Mouse (Mus musculus) mesoderm, embryonic 11.5 days (tissue): ENCODE data around the gene Nt5c2.
"Not testable (repeated sequence)": the region's sequence is repeated elsewhere in the genome, so short reads cannot be mapped to it uniquely, and the experiment has no call there.

Experiments used
- DNase-seq: peaks from one replicate; pipeline ENCODE4 v3.0.0-alpha.2; 2012; ENCODE audit warnings: low read depth, low spot score

The Nt5c2 gene

GRCm38 (mm10) chr19:46988231-46989087 is 26.5 kb downstream of the Nt5c2 start:
- no peak for DNase-seq

GRCm38 (mm10) chr19:46987646-46988045 is 27.3 kb downstream of the Nt5c2 start:
- DNase-seq = no peak

- no peak for DNase-seq
Observed at GRCm38 (mm10) chr19:46984726-46985622, 30.0 kb downstream of the Nt5c2 start.

- DNase-seq = no peak
Observed at GRCm38 (mm10) chr19:46983966-46984380, 31.0 kb downstream of the Nt5c2 start.

- DNase-seq = peak; percentile 34
Observed at GRCm38 (mm10) chr19:46983352-46983965, 31.5 kb downstream of the Nt5c2 start.

- no peak for DNase-seq
Observed at GRCm38 (mm10) chr19:46981462-46981861, 33.5 kb downstream of the Nt5c2 start.

DNA sequence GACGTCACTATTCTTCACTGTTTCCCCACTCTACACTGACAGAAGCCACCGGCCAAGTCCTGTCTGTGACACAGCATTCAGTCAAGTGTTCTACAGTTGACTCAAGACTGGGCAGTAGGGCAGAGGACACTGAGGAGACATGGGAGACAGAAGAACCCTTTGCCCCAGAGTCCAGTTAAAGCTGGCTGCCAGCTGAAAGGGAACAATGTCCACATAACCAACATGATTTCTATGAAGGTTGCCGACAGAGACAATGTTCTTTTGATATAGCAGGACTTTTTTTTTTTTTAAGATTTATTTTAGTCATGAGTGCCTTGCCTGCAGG is 35.2 kb downstream of the Nt5c2 start:
- no peak for DNase-seq

DNA sequence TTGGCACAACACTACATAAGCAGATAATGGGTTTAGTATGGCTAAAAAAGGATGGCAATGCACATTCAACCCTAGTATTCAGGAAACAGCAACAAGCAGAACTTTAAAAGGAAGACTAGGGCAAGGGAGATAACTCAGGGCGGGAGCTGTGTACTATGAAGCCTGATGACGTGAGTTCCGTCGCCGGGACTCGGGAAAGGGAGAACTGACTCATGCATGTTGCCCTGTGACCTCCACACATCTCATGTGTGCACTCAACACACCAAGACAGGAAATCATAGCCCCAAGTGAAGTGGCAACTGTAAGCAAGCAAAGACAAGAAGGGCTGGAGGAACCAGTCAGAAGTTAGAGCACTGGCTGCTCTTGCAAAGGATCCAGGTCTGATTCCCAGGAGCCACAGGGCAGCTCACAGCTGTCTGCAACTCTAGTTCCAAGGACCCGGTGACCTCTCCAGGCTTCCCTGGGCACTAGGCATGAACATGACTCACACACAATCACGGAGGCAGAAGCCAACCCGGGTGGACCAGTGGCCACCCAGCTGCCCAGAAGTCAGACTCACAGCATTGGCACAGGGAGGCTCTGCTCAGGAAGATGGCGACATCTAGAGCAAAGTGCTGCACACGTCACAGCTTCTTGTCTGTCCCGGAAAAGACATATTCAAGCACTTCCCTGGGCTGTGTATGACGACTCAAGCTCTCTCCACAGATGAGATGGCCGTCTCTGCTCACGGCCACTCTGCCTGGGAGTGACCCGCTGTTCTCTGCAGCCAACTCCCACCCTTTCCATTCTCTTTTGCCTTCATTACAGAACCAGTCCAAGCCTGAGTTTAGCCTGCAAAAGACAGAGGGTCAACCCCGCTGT is 35.8 kb downstream of the Nt5c2 start:
- no peak for DNase-seq

DNA sequence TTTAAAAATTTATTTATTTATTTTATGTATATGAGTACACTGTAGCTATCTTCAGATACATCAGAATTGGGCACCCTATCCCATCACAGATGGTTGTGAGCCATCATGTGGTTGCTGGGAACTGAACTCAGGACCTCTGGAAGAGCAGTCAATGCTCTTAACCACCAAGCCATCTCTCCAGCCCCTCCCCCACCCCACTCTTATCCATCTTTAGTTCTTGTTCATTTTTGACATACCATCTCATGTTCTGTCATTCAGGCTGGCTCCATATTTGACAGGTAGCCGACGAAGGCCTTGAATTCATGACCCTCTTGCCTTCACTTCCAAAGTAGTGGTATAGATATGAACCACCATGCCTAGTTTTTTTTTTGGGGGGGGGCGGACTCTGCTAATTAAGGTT is 36.9 kb downstream of the Nt5c2 start:
- not testable (repeated sequence) for DNase-seq

GRCm38 (mm10) chr19:46977460-46977859 is 37.5 kb downstream of the Nt5c2 start:
- DNase-seq = no peak

DNA sequence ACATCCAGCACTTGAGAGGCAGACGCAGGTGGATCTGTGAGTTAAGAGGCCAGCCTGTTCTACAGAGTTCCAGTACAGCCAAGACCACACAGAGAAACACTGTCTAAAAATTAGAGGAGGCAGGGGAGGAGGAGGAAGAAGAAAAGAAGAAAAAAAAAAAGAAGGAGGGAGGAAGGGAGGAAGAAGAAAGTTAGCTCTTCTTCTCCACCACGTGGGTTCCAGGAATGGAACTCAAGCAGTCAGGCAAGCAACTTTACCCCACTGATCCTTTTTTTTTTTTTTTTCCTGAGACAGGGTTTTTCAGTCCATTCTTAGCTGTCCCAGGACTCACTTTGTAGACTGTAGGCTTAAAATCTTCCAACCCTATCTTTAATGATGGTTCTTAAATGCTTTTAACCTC is 38.2 kb downstream of the Nt5c2 start:
- DNase-seq = no peak

- no peak for DNase-seq
Observed at GRCm38 (mm10) chr19:46975997-46976396, 39.0 kb downstream of the Nt5c2 start.

GRCm38 (mm10) chr19:46975565-46975964 is 39.4 kb downstream of the Nt5c2 start:
- DNase-seq = no peak

- DNase-seq = no peak
Observed at GRCm38 (mm10) chr19:46972159-46972558, 42.8 kb downstream of the Nt5c2 start.

GRCm38 (mm10) chr19:46971712-46972111 is 43.2 kb downstream of the Nt5c2 start:
- DNase-seq = no peak

DNA sequence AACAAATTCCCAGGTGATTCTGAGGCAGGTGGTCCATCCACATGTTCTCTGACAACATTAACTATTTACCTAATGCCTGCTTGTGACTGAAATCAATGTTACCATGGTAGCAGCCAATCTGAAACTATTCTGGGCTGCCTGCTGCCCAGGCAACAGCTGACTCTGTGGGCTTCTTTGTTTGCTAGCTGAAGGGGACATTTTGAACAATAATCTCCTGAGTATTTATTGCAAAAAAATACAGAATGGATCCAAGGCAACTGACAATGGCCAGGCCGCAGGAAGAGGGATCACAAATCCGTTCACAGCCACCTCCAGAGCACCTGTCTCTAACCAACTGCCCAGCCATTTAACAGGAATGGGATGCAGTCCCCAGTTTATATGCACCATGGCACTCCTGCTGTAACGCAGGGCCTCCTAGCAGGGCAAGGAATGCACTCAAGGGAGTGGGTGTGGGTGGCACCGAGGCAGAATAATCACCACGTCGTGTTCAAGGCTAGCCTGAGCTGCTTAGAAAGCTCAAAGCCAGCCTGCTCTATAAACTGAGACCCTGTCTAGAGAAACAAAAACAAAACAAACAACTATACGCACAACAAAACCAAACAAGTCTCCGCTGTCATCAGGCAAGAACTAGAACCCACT is 43.8 kb downstream of the Nt5c2 start:
- no peak for DNase-seq

DNA sequence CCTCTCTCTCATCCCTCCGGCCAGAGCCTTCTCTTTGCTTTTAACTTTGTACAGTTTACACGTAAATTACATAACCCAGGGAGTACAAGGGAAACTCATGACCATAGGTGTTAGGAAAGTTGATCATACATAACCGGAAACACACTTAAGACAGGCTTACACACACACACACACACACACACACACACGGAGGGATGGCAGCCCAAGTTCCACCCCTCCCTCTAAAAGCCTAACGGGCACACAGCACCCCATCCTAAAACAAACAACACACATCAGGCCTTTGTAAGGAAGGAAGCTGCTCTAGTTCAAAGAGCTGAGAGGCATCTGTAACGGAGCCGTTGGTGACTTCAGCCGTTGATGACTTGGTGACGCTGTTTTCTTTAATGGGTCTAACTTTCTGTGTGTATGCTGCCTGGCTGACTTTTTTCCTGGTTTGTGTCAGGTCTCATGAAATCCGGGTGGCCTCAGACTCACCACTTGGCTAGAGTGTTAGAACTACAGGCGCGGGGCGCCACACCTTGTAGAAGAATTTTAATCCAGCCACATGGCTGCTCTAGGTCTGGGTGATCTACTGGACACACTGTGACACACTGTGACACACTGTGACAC is 44.7 kb downstream of the Nt5c2 start:
- DNase-seq = no peak

DNA sequence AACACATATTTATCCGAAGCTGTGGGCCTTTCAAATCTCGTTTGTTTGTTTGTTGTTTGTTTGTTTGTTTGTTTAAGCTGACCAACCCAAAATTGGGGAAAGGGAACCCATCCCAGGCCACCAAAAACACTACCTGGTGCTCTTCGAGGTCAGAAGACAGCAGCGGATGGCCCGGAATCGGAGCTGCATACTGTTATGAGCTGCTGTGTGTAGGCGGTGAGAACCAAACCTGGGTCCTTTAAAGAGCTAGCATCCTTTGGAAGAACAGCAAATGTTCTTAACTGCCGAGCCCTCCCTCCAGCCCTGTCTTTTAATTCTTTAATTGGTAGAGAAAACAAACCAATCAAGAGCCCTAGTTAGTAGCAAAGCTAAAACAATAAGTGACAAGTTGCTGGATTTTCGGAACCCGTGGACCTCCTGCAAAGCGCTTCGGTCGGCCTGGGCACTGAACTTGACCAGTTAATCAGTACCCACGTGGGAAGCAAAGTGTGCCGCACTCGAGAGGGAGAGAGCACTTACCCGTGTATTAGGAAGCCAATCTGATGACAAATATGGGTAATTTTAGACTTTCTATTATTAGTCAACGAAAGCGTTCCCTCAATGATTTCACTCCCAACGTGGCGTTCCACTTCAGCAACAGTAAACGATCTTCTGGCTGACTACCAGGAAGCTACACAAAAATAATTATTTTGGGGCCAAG is 45.5 kb downstream of the Nt5c2 start:
- no peak for DNase-seq

- no peak for DNase-seq
Observed at GRCm38 (mm10) chr19:46968833-46969232, 46.1 kb downstream of the Nt5c2 start.

DNA sequence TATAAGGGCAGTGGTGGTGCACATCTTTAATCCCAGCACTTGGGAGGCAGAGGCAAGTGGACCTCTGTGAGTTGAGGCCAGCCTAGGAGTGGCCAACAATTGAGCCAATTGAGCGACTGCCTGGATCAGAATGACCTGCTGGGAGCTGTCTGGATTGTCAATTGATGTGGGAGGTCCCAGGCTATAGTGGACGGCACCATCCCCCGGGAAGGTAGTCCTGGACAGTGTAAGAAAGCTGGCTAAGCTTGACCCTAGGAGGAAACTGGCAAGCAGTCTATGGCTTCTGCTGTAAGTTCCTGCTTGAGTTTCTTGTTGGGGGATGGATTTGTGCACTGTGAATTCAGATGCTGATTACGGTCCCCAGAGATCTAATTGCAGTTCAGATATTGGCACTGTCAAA is 47.1 kb downstream of the Nt5c2 start:
- no peak for DNase-seq
